Mouse (Mus musculus) intestine, postnatal 0 days (tissue): ENCODE data around the gene Tdp2. TPM values are rescaled to one million over a fixed set of nuclear protein-coding genes. Genes with fewer than 3 reads are reported as not detected.

Experiments used
- ATAC-seq: fragments of 200-750 bp; cut with Nextera tagmentation; 2 replicates; pipeline ENCODE4 v1.8.0; 2017; ENCODE audit warnings: mild to moderate bottlenecking, moderate TSS enrichment, moderate library complexity
- H3K27ac ChIP-seq: fragments of 300-500 bp; sonication (generic); 2 replicates; pipeline ENCODE4 v1.5.1; 2014; ENCODE audit warnings: mild to moderate bottlenecking, low read depth, low read length, moderate library complexity
- H3K27me3 ChIP-seq: fragments of 300-500 bp; sonication (generic); replicated peaks from 2 replicates; pipeline ENCODE4 v1.6.1; 2014; ENCODE audit warnings: low read length, mixed read lengths; ENCODE audit not compliant: control insufficient read depth, insufficient read depth
- H3K36me3 ChIP-seq: fragments of 300-500 bp; sonication (generic); 2 replicates; pipeline ENCODE4 v1.6.1; 2014; ENCODE audit warnings: mild to moderate bottlenecking, moderate library complexity; ENCODE audit not compliant: control insufficient read depth, insufficient read depth
- H3K4me1 ChIP-seq: fragments of 300-500 bp; sonication (generic); replicated peaks from 2 replicates; pipeline ENCODE4 v1.6.1; 2014; ENCODE audit warnings: antibody characterized with exemption, low read length, mixed read lengths; ENCODE audit not compliant: control insufficient read depth, insufficient read depth
- H3K4me2 ChIP-seq: fragments of 300-500 bp; sonication (generic); replicated peaks from 2 replicates; pipeline ENCODE4 v1.6.1; 2014; ENCODE audit warnings: low read depth, mild to moderate bottlenecking, moderate library complexity
- H3K4me3 ChIP-seq: fragments of 300-500 bp; sonication (generic); 2 replicates; pipeline ENCODE4 v1.5.1; 2014; ENCODE audit warnings: low read depth, low read length
- H3K9ac ChIP-seq: fragments of 300-500 bp; sonication (generic); 2 replicates; pipeline ENCODE4 v1.6.1; 2014; ENCODE audit warnings: mild to moderate bottlenecking, low read depth, low read length
- H3K9me3 ChIP-seq: fragments of 300-500 bp; sonication (generic); 2 replicates; pipeline ENCODE4 v1.6.1; 2016; ENCODE audit warnings: mixed run types; ENCODE audit not compliant: control insufficient read depth
- CTCF ChIP-seq: sonication (generic); IDR thresholded peaks from 2 replicates; pipeline ENCODE4 v1.5.1; 2016; ENCODE audit warnings: low read depth, mild to moderate bottlenecking, control low read depth, antibody characterized with exemption, moderate library complexity
- WGBS: fragments of 180-500 bp; shearing (Covaris S2); extraction: QIAGEN DNeasy Blood & Tissue Kit; methylation state at CpG from one replicate; pipeline ENCODE4 v1.1.7; 2014; 5-methylcytosine and 5-hydroxymethylcytosine counted together
- polyA plus RNA-seq: library from polyadenylated mRNA; unstranded; fragments of >200 nt; fragmentation: Nextera tagmentation; extraction: Ambion mirVana; gene quantifications from 2 replicates; pipeline ENCODE4 v1.2.1, GENCODE M21; 2015

Gene Tdp2
- polyA plus RNA-seq, 1 experiment from 2014 or later = 37.6 TPM

GRCm38 (mm10) chr13:24866430-24867402 is 35.2 kb downstream of the Tdp2 start:
- Histone ChIP-seq H3K4me3 (no peak overlapping the region), H3K27me3 (no peaks in the 10 kb centered on the region), H3K27ac (peak overlapping the region; percentile 66), H3K9ac (no peak overlapping the region), H3K4me1 (peaks cover 5% of the 10 kb centered on the region; the same call in 1 of the 2 replicates), H3K9me3 (no peaks in the 10 kb centered on the region), H3K4me2 (no peak overlapping the region), H3K36me3 (no peaks in the 10 kb centered on the region)
- ATAC-seq = peak; percentile 93
- 42% methylated on average over 9 of the region's 9 CpGs for WGBS
- peak; percentile 42 for TF ChIP-seq CTCF

GRCm38 (mm10) chr13:24867789-24868188 is 36.3 kb downstream of the Tdp2 start:
- no peaks in the 10 kb centered on the region for H3K27me3 ChIP-seq
- no peaks in the 10 kb centered on the region for H3K9me3 ChIP-seq
- ATAC-seq = no peak
- TF ChIP-seq CTCF = no peak
- H3K4me3 ChIP-seq = no peak overlapping the region
- H3K27ac ChIP-seq = no peak overlapping the region
- no peaks in the 10 kb centered on the region for H3K36me3 ChIP-seq
- H3K4me1 ChIP-seq = peaks cover 5% of the 10 kb centered on the region; the same call in 1 of the 2 replicates
- WGBS = 87% methylated on average over 10 of the region's 10 CpGs
- H3K4me2 ChIP-seq = no peak overlapping the region
- no peak overlapping the region for H3K9ac ChIP-seq

- Histone ChIP-seq H3K27me3 (no peaks in the 10 kb centered on the region), H3K27ac (no peak overlapping the region), H3K36me3 (no peaks in the 10 kb centered on the region), H3K9ac (no peak overlapping the region), H3K9me3 (no peaks in the 10 kb centered on the region), H3K4me1 (peaks cover 5% of the 10 kb centered on the region; the same call in 1 of the 2 replicates), H3K4me2 (no peak overlapping the region), H3K4me3 (no peak overlapping the region)
- no peak for ATAC-seq
- no peak for TF ChIP-seq CTCF
- 90% methylated on average over 7 of the region's 7 CpGs for WGBS
These were observed 36.8 kb downstream of the Tdp2 start for GRCm38 (mm10) chr13:24868233-24868632.

- H3K4me1 ChIP-seq = 0 out of 2 replicates have a peak, but pooled peaks cover 3% of the 10 kb centered on the region
- WGBS = 45% methylated on average over 15 of the region's 15 CpGs
- H3K27ac ChIP-seq = peak overlapping the region; percentile 93
- ATAC-seq = peak; percentile 82
- peak overlapping the region; percentile 24; the same call in 1 of the 2 replicates for H3K4me2 ChIP-seq
- no peaks in the 10 kb centered on the region for H3K27me3 ChIP-seq
- H3K9me3 ChIP-seq = 0 out of 2 replicates have a peak, but pooled peaks cover 2% of the 10 kb centered on the region
- H3K9ac ChIP-seq = no peak overlapping the region
- TF ChIP-seq CTCF = no peak
- 0 out of 2 replicates have a peak, but pooled peaks cover 4% of the 10 kb centered on the region for H3K36me3 ChIP-seq
- no peak overlapping the region for H3K4me3 ChIP-seq
These were observed 48.0 kb downstream of the Tdp2 start for GRCm38 (mm10) chr13:24879359-24880040.

- ATAC-seq = peak; percentile 85
- 35% methylated on average over 6 of the region's 6 CpGs for WGBS
- Histone ChIP-seq H3K9me3 (0 out of 2 replicates have a peak, but pooled peaks cover 2% of the 10 kb centered on the region), H3K27ac (peak overlapping the region; percentile 93), H3K4me3 (no peak overlapping the region), H3K9ac (no peak overlapping the region), H3K27me3 (no peaks in the 10 kb centered on the region), H3K4me1 (0 out of 2 replicates have a peak, but pooled peaks cover 3% of the 10 kb centered on the region), H3K4me2 (peak overlapping the region; percentile 24; the same call in 1 of the 2 replicates), H3K36me3 (0 out of 2 replicates have a peak, but pooled peaks cover 8% of the 10 kb centered on the region)
- TF ChIP-seq CTCF = no peak
These were observed 48.7 kb downstream of the Tdp2 start for GRCm38 (mm10) chr13:24880208-24880607.

- WGBS = 55% methylated on average over 5 of the region's 5 CpGs
- Histone ChIP-seq H3K4me2 (0 out of 2 replicates have a peak overlapping the region, but pooled peaks have one; percentile 21), H3K9ac (no peak overlapping the region), H3K27me3 (no peaks in the 10 kb centered on the region), H3K9me3 (0 out of 2 replicates have a peak, but pooled peaks cover 2% of the 10 kb centered on the region), H3K4me1 (0 out of 2 replicates have a peak, but pooled peaks cover 3% of the 10 kb centered on the region), H3K4me3 (no peak overlapping the region), H3K27ac (peak overlapping the region; percentile 93), H3K36me3 (peaks cover 8% of the 10 kb centered on the region; the same call in 1 of the 2 replicates)
- no peak for TF ChIP-seq CTCF
- peak; percentile 83 for ATAC-seq
These were observed 49.2 kb downstream of the Tdp2 start for GRCm38 (mm10) chr13:24880704-24881103.
